Mouse (Mus musculus): ENCODE data around the gene Slc7a7.

Gene Slc7a7

GRCm38 (mm10) chr14:54417623-54418081 is at the start of gene Slc7a7:
Gene Slc7a7, minus strand, starts transcription at chr14:54417780.
- no peak for DNase-seq (ENCODE audit: low spot score in 2 of 2)

GRCm38 (mm10) chr14:54464293-54465005 is 46.9 kb upstream of the Slc7a7 start:
- no peak for DNase-seq (ENCODE audit: low spot score in 2 of 2)

- DNase-seq (ENCODE audit: low spot score in 2 of 2), result peak; percentile 71 to 86
These were observed 46.3 kb upstream of the Slc7a7 start, which contains the start of gene Lrp10 for GRCm38 (mm10) chr14:54463959-54464292. Gene Lrp10, plus strand, starts transcription at chr14:54464137.

GRCm38 (mm10) chr14:54463108-54463958 is 45.8 kb upstream of the Slc7a7 start:
- no peak for DNase-seq (ENCODE audit: low spot score in 2 of 2)

GRCm38 (mm10) chr14:54462146-54462545 is 44.6 kb upstream of the Slc7a7 start:
- no peak for DNase-seq (ENCODE audit: low spot score in 2 of 2)

GRCm38 (mm10) chr14:54457907-54458569 is 40.5 kb upstream of the Slc7a7 start:
- no peak for DNase-seq (ENCODE audit: low spot score in 2 of 2)

GRCm38 (mm10) chr14:54454669-54455528 is 37.3 kb upstream of the Slc7a7 start:
- DNase-seq (ENCODE audit: low spot score in 2 of 2), result no peak

GRCm38 (mm10) chr14:54453566-54453965 is 36.0 kb upstream of the Slc7a7 start:
- no peak for DNase-seq (ENCODE audit: low spot score in 2 of 2)

GRCm38 (mm10) chr14:54445476-54445875 is 27.9 kb upstream of the Slc7a7 start:
- no peak for DNase-seq (ENCODE audit: low spot score in 2 of 2)

GRCm38 (mm10) chr14:54443712-54444618 is 26.4 kb upstream of the Slc7a7 start:
- no peak for DNase-seq (ENCODE audit: low spot score in 2 of 2)

- DNase-seq (ENCODE audit: low spot score in 2 of 2), result no peak
These were observed 25.6 kb upstream of the Slc7a7 start for GRCm38 (mm10) chr14:54443196-54443595.

GRCm38 (mm10) chr14:54442548-54442947 is 25.0 kb upstream of the Slc7a7 start:
- DNase-seq (ENCODE audit: low spot score in 2 of 2), result no peak

GRCm38 (mm10) chr14:54441365-54441764 is 23.8 kb upstream of the Slc7a7 start:
- DNase-seq (ENCODE audit: low spot score in 2 of 2), result no peak

GRCm38 (mm10) chr14:54440538-54440937 is 23.0 kb upstream of the Slc7a7 start:
- DNase-seq (ENCODE audit: low spot score in 2 of 2), result no peak

- DNase-seq (ENCODE audit: low spot score in 2 of 2), result no peak
These were observed 22.0 kb upstream of the Slc7a7 start for GRCm38 (mm10) chr14:54439610-54440009.

- no peak for DNase-seq (ENCODE audit: low spot score in 2 of 2)
These were observed 21.6 kb upstream of the Slc7a7 start for GRCm38 (mm10) chr14:54439155-54439554.

GRCm38 (mm10) chr14:54435194-54435918 is 17.8 kb upstream of the Slc7a7 start:
- DNase-seq (ENCODE audit: low spot score in 2 of 2), result no peak

GRCm38 (mm10) chr14:54433941-54434531 is 16.5 kb upstream of the Slc7a7 start:
- DNase-seq (ENCODE audit: low spot score in 2 of 2), result no peak
